Mouse (Mus musculus): ENCODE measurements around the gene Gm11027. TPM values are rescaled to one million over a fixed set of nuclear protein-coding genes. Genes with fewer than 3 reads are reported as not detected.

Gene Gm11027
- polyA plus RNA-seq, 1 experiment from 2014 or later = not detected

DNA sequence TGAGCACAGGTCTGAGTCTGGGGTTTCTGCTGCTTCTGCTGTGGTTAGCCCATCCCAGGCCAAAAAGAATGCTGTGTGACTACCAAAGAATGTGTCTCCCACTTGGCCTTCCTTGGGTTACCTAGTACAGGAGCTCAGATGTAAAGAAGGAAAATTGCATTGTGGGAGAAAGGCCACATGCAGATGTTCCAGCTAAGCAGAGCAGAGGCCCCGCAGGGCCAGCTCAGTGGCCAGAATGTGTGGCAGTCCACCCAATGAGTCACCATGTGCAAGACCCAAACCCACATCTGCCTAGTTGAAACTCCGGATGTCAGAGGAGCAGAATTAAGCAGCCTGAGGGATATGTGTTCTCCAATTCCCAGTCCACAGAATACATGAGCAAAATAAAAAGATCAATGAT lies 16.9 kb upstream of the Gm11027 start:
- H3K27ac ChIP-seq (replicated peaks) = no peak overlapping the region
- 70% methylated on average over 2 of the region's 2 CpGs for WGBS
- no peak overlapping the region for H3K4me2 ChIP-seq (replicated peaks; ENCODE audit: low read depth)
- H3K9me3 ChIP-seq (ENCODE audit: control insufficient read depth, low read length) = no peaks in the 10 kb centered on the region
- no peaks in the 10 kb centered on the region for H3K36me3 ChIP-seq (ENCODE audit: control insufficient read depth, insufficient read depth, low read length)
- no peak overlapping the region for H3K9ac ChIP-seq (ENCODE audit: low read length)
- H3K4me3 ChIP-seq (ENCODE audit: low read depth, low read length) = no peak overlapping the region
- no peaks in the 10 kb centered on the region for H3K4me1 ChIP-seq (replicated peaks; ENCODE audit: control insufficient read depth, insufficient read depth)
- ATAC-seq (ENCODE audit: low FRiP score, low TSS enrichment) (no peak), DNase-seq (ENCODE audit: low spot score) (no peak)
- no peaks in the 10 kb centered on the region for H3K27me3 ChIP-seq (ENCODE audit: control insufficient read depth, insufficient read depth, low read length)
- no peak for TF ChIP-seq CTCF (IDR thresholded peaks at IDR 0.05; ENCODE audit: low read depth)
- no peak for TF ChIP-seq EP300 (optimal IDR thresholded peaks at IDR 0.05)

DNA sequence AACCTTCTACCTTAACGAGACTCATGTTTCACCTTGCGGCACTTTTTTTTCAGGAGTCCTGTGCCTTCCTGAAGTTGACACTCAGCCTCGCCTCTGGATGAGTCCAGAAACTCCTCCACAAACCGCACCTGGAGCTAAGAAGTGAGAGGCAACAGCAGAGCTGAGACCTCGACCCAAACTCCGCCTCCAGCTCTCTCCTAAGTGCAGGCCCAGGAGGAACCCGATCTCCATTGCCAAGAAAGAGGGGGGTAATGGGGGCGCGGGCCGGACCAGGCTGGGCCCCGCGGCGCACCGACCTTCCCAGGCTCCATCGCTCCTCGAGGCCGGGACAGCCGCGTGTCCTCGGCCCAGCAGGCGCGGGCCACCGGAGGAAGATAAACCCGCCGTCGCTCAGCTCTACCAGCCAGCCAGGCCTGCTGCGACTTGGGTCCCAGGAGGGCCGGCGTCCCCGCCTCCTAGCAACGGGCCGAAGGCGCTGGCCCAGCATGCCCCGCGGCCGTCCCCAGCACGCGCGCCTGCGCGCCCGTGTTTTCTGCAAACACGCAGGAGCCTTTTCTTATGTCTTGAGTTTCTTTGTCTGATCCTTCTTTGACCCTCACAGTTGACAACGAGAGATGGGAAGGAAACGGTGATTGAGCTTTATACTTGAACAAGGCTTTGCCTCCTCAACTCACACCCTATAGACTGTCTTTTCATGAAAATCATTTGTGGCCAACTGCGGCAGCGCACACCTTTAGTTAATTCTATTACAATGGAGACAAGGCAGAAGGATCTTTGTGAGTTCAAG lies 12.4 kb upstream of the Gm11027 start, which contains the start of gene Wdr60:
Gene Wdr60, minus strand, starts transcription at position 468 of the 787 bp plus-strand sequence.
- Histone ChIP-seq H3K27me3 (ENCODE audit: control insufficient read depth, insufficient read depth, low read length) (no peaks in the 10 kb centered on the region), H3K4me3 (ENCODE audit: low read depth, low read length) (peak within 1 kb of the TSS; percentile 78), H3K9ac (ENCODE audit: low read length) (peak within 1 kb of the TSS; percentile 76), H3K27ac (replicated peaks) (peak within 1 kb of the TSS; percentile 79), H3K4me1 (replicated peaks; ENCODE audit: control insufficient read depth, insufficient read depth) (no peaks in the 10 kb centered on the region), H3K9me3 (ENCODE audit: control insufficient read depth, low read length) (no peaks in the 10 kb centered on the region), H3K36me3 (ENCODE audit: control insufficient read depth, insufficient read depth, low read length) (no peaks in the 10 kb centered on the region), H3K4me2 (replicated peaks; ENCODE audit: low read depth) (peak within 1 kb of the TSS; percentile 67)
- WGBS = 3% methylated on average over 47 of the region's 47 CpGs
- DNase-seq (ENCODE audit: low spot score) (peak; percentile 93), ATAC-seq (ENCODE audit: low FRiP score, low TSS enrichment) (peak; percentile 98)
- TF ChIP-seq EP300 (optimal IDR thresholded peaks at IDR 0.05) (no peak), CTCF (IDR thresholded peaks at IDR 0.05; ENCODE audit: low read depth) (no peak)

DNA sequence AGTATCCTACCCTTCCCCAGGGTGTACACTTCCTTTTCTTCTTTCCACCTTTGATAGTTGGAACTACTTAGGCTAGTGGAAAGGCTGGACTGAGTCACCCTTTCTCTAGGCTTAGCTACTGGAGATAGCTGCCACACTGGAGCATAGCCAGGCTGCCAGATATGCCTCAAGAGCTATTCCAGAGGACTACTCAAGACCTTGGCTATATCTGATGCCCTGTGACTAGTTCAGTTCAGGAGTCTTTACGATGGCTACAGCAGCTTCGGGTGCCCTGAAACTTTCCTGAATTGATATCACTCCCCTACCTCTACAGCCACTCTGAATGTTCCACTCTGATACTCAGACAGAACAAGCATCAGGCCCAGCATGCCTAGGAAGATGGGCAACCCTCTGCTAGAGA lies 10.4 kb upstream of the Gm11027 start:
- ATAC-seq (ENCODE audit: low FRiP score, low TSS enrichment) = no peak

DNA sequence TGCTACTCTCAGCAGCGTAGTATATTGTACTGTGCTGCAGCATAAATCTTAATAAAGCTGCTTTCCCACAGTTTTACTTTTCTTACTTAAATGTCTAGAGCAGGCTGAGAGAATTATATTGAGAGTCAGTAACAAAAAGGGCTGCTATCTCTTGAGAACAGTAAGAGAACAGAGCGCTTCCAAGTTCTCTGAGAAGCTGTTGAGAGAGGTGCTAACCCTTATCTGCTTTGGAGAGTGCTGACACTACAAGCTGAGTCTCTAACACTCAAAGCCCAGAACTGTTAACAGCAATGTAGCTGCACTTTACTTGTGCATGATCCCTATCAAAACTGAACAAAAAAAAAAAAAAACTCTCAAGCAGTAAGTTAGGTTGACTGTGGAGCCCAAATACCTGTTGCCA lies 9.9 kb upstream of the Gm11027 start:
- ATAC-seq (ENCODE audit: low FRiP score, low TSS enrichment) = no peak
- H3K36me3 ChIP-seq (ENCODE audit: control insufficient read depth, insufficient read depth, low read length) = no peaks in the 10 kb centered on the region
- no peaks in the 10 kb centered on the region for H3K4me1 ChIP-seq (replicated peaks; ENCODE audit: control insufficient read depth, insufficient read depth)
- no peak overlapping the region for H3K4me3 ChIP-seq (ENCODE audit: low read depth, low read length)
- H3K4me2 ChIP-seq (replicated peaks; ENCODE audit: low read depth) = no peak overlapping the region
- H3K9ac ChIP-seq (ENCODE audit: low read length) = no peak overlapping the region
- DNase-seq (ENCODE audit: low spot score) = no peak
- no peaks in the 10 kb centered on the region for H3K27me3 ChIP-seq (ENCODE audit: control insufficient read depth, insufficient read depth, low read length)
- TF ChIP-seq EP300 (optimal IDR thresholded peaks at IDR 0.05) (no peak), CTCF (IDR thresholded peaks at IDR 0.05; ENCODE audit: low read depth) (no peak)
- no peak overlapping the region for H3K27ac ChIP-seq (replicated peaks)
- 78% methylated on average over 2 of the region's 2 CpGs for WGBS
- H3K9me3 ChIP-seq (ENCODE audit: control insufficient read depth, low read length) = no peaks in the 10 kb centered on the region

More for the DNA sequence above, 10.4 kb upstream of the Gm11027 start:
- H3K9me3 ChIP-seq (ENCODE audit: control insufficient read depth, low read length) = no peaks in the 10 kb centered on the region
- H3K36me3 ChIP-seq (ENCODE audit: control insufficient read depth, insufficient read depth, low read length) = no peaks in the 10 kb centered on the region
- no peak overlapping the region for H3K4me3 ChIP-seq (ENCODE audit: low read depth, low read length)
- H3K27me3 ChIP-seq (ENCODE audit: control insufficient read depth, insufficient read depth, low read length) = no peaks in the 10 kb centered on the region
- no peak overlapping the region for H3K4me2 ChIP-seq (replicated peaks; ENCODE audit: low read depth)
- H3K9ac ChIP-seq (ENCODE audit: low read length) = no peak overlapping the region
- DNase-seq (ENCODE audit: low spot score) = no peak
- WGBS = 88% methylated on average over 2 of the region's 2 CpGs
- no peak overlapping the region for H3K27ac ChIP-seq (replicated peaks)
- TF ChIP-seq CTCF (IDR thresholded peaks at IDR 0.05; ENCODE audit: low read depth) (no peak), EP300 (optimal IDR thresholded peaks at IDR 0.05) (no peak)
- H3K4me1 ChIP-seq (replicated peaks; ENCODE audit: control insufficient read depth, insufficient read depth) = no peaks in the 10 kb centered on the region

DNA sequence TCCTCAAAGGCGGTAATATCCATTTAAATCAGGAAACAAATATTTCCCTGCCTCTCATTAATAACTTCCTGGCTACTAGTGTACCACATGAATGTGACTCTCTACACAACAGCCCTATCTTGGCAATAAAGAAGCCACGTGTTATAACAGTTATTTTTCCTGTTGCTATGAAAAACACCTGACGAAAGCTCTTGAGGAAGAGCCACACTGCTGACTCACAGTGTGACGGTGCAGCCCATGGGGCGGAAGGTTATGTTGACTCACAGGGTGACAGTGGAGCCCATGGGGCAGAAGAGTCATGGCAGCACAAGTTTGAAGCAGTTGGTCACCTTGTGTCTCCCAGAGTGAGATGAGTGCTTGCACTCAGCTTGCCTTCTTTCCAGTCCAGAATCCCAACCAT lies 5.7 kb upstream of the Gm11027 start:
- H3K4me3 ChIP-seq (ENCODE audit: low read depth, low read length) = no peak overlapping the region
- H3K9me3 ChIP-seq (ENCODE audit: control insufficient read depth, low read length) = no peaks in the 10 kb centered on the region
- no peaks in the 10 kb centered on the region for H3K36me3 ChIP-seq (ENCODE audit: control insufficient read depth, insufficient read depth, low read length)
- H3K4me1 ChIP-seq (replicated peaks; ENCODE audit: control insufficient read depth, insufficient read depth) = no peaks in the 10 kb centered on the region
- no peak for TF ChIP-seq EP300 (optimal IDR thresholded peaks at IDR 0.05)
- ATAC-seq (ENCODE audit: low FRiP score, low TSS enrichment) = peak; percentile 93
- peak; percentile 45 for DNase-seq (ENCODE audit: low spot score)
- no peaks in the 10 kb centered on the region for H3K27me3 ChIP-seq (ENCODE audit: control insufficient read depth, insufficient read depth, low read length)
- no peak overlapping the region for H3K4me2 ChIP-seq (replicated peaks; ENCODE audit: low read depth)
- H3K27ac ChIP-seq (replicated peaks) = no peak overlapping the region
- WGBS = 47% methylated on average over 5 of the region's 5 CpGs
- no peak overlapping the region for H3K9ac ChIP-seq (ENCODE audit: low read length)

DNA sequence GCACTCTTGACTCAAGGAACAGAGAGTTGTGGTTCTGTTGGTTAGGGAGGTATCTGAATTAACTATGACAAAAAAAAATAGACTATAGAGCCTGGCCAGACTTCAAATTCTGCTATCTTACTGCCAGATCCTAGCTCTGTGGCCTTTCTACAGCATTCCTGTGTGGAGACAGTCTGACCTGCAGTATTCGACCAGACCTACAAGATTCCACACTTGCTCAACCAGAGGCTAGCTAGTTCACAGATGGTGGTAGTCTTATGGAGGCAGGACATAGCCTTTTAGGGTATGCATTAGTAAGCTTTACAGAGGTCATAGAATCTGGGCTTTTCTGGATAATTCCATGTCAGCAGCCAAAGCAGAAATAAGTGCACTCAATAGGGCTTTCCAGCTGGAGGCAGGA lies 4.6 kb upstream of the Gm11027 start:
- Histone ChIP-seq H3K36me3 (ENCODE audit: control insufficient read depth, insufficient read depth, low read length) (no peaks in the 10 kb centered on the region), H3K4me2 (replicated peaks; ENCODE audit: low read depth) (no peak overlapping the region), H3K4me1 (replicated peaks; ENCODE audit: control insufficient read depth, insufficient read depth) (no peaks in the 10 kb centered on the region), H3K4me3 (ENCODE audit: low read depth, low read length) (no peak overlapping the region), H3K27me3 (ENCODE audit: control insufficient read depth, insufficient read depth, low read length) (no peaks in the 10 kb centered on the region), H3K9ac (ENCODE audit: low read length) (no peak overlapping the region), H3K9me3 (ENCODE audit: control insufficient read depth, low read length) (no peaks in the 10 kb centered on the region), H3K27ac (replicated peaks) (no peak overlapping the region)
- DNase-seq (ENCODE audit: low spot score) = no peak
- TF ChIP-seq CTCF (IDR thresholded peaks at IDR 0.05; ENCODE audit: low read depth) (no peak), EP300 (optimal IDR thresholded peaks at IDR 0.05) (no peak)
- 63% methylated on average over 1 of the region's 1 CpGs for WGBS
- no peak for ATAC-seq (ENCODE audit: low FRiP score, low TSS enrichment)
